Mouse (Mus musculus): ENCODE results near the gene Stat5b.

- TF ChIP-seq CTCF (IDR thresholded peaks at IDR 0.05 in 2 of 3, conservative IDR thresholded peaks at IDR 0.05 in 1 of 3; ENCODE audit: control insufficient read depth in 1 of 3, insufficient read depth in 1 of 3, low read depth in 2 of 3, low read length in 3 of 3, poor library complexity in 1 of 3, severe bottlenecking in 1 of 3) (no peak), POLR2A (IDR thresholded peaks at IDR 0.05; ENCODE audit: control insufficient read depth in 1 of 2, insufficient read depth in 1 of 2, low read depth in 1 of 2, low read length in 2 of 2, poor library complexity in 1 of 2) (no peak), HCFC1 (IDR thresholded peaks at IDR 0.05; ENCODE audit: low read depth, low read length) (no peak), MAX (IDR thresholded peaks at IDR 0.05; ENCODE audit: low read length) (no peak), USF1 (IDR thresholded peaks at IDR 0.05; ENCODE audit: low read depth, low read length) (no peak), MYB (IDR thresholded peaks at IDR 0.05; ENCODE audit: low read depth, low read length) (no peak)
These were observed 29.0 kb upstream of the Stat5b start for GRCm38 (mm10) chr11:100879321-100880078.

Data from MEL (cell line).